Mouse (Mus musculus) embryonic fibroblast, embryonic 13.5 days (primary cell): ENCODE results near the gene Efhd2.

Experiments
- CTCF ChIP-seq: IDR thresholded peaks from 2 replicates; pipeline ENCODE4 v1.5.1; 2011; ENCODE audit warnings: mild to moderate bottlenecking, control low read depth, low read length, moderate library complexity, borderline replicate concordance; ENCODE audit not compliant: insufficient read depth
- POLR2A ChIP-seq: IDR thresholded peaks from 2 replicates; pipeline ENCODE4 v1.6.1; 2011; ENCODE audit warnings: low read depth, mild to moderate bottlenecking, control low read depth, low read length, moderate library complexity

GRCm38 (mm10) chr4:141857422-141857930 lies 17.2 kb downstream of the Efhd2 start:
- TF ChIP-seq POLR2A (no peak), CTCF (peak; percentile 92)
